In the genomic region with DNA sequence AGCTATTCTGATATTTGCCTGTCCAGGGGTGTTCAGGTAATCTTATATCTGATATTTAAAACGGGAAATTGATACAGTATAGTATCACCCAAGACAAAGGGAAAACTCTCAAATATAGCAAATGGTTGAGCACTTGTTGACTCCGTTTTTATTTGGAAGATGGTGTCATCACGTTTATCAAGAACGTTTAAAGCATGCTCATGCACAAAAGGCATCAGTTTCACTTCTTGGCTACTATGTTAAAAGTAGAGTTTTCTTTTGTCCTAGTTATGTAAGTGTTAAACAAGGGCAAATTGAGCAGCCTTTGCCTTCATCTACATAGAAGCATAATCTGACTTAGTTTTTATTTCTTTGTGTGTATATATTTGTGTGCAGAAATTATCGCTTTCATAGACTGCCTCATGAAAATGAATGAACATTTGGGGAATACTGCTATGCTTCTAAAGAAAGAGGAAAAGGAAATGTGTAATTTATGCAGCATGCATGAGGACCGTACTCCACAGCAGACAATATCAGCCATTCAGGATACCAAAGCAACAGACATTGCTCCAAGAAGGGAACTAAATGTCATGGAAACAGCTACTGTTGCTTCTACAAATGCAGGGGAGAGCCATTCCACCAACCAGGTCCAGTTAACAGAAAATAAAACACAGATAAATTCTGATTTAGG, we compare ENCODE assay signal across 18 mouse cellular contexts. TPM values are rescaled to one million over a fixed set of nuclear protein-coding genes. Genes with fewer than 3 reads are reported as not detected.
DNase-seq lines count a peak whose midpoint lies in the region; ATAC-seq and TF ChIP-seq lines count a peak whose summit lies in the region.
"Had no signal": no experiment of that assay in that cellular context is flagged by ENCODE, and none has a peak within 500 bp of the region (broad histone marks: within the 10 kb centered on the region; RNA-seq: fewer than 3 reads in every experiment).

Gene Dthd1 (plus strand): TSS at position 422 of the 670 bp plus-strand sequence.

- no peak for TF ChIP-seq POLR2A in brain, embryonic 14.5 days (IDR thresholded peaks at IDR 0.05; ENCODE audit: borderline replicate concordance, extremely low read depth, insufficient read depth, insufficient read length, poor library complexity, severe bottlenecking)

- TF ChIP-seq CTCF in layer of hippocampus, adult 2 months (conservative IDR thresholded peaks at IDR 0.05) = no peak
- TF ChIP-seq CTCF in brain, embryonic 14.5 days (IDR thresholded peaks at IDR 0.05; ENCODE audit: borderline replicate concordance, extremely low read depth, insufficient read depth, insufficient read length) = no peak

- no peaks in the 10 kb centered on the region for H3K27me3 ChIP-seq in hindbrain, embryonic 12.5 days
- no peaks in the 10 kb centered on the region for H3K27me3 ChIP-seq in midbrain, embryonic 15.5 days (replicated peaks)
- H3K27me3 ChIP-seq: liver, embryonic 15.5 days had no signal

- no peaks in the 10 kb centered on the region for H3K4me1 ChIP-seq in hindbrain, embryonic 12.5 days
- no peaks in the 10 kb centered on the region for H3K4me1 ChIP-seq in midbrain, embryonic 15.5 days
- H3K4me1 ChIP-seq: liver, embryonic 15.5 days had no signal

- H3K36me3 ChIP-seq in hindbrain, embryonic 12.5 days = no peaks in the 10 kb centered on the region
- H3K36me3 ChIP-seq in midbrain, embryonic 15.5 days (replicated peaks) = no peaks in the 10 kb centered on the region
- H3K36me3 ChIP-seq: liver, embryonic 15.5 days had no signal

- H3K27ac ChIP-seq in layer of hippocampus, adult 2 months = peak within 1 kb of the TSS; percentile 83
- H3K27ac ChIP-seq in hindbrain, embryonic 12.5 days = no peak within 1 kb of the TSS
- 0 out of 2 replicates have a peak within 1 kb of the TSS, but pooled peaks have one; percentile 32 for H3K27ac ChIP-seq in midbrain, embryonic 15.5 days
- H3K27ac ChIP-seq: liver, embryonic 15.5 days had no signal

- H3K4me3 ChIP-seq in layer of hippocampus, adult 2 months = no peak within 1 kb of the TSS
- H3K4me3 ChIP-seq in hindbrain, embryonic 12.5 days = no peak within 1 kb of the TSS
- no peak within 1 kb of the TSS for H3K4me3 ChIP-seq in midbrain, embryonic 15.5 days
- H3K4me3 ChIP-seq: liver, embryonic 15.5 days had no signal

- H3K4me2 ChIP-seq in hindbrain, embryonic 12.5 days (replicated peaks) = no peak within 1 kb of the TSS
- no peak within 1 kb of the TSS for H3K4me2 ChIP-seq in midbrain, embryonic 15.5 days
- H3K4me2 ChIP-seq: liver, embryonic 15.5 days had no signal

- 62% methylated on average over 6 of the region's 6 CpGs for WGBS in hindbrain, embryonic 12.5 days
- 59% methylated on average over 6 of the region's 6 CpGs for WGBS in midbrain, embryonic 15.5 days

- ATAC-seq in hindbrain, embryonic 12.5 days (ENCODE audit: low FRiP score) = peak; percentile 82
- peak; percentile 75 for ATAC-seq in midbrain, embryonic 15.5 days (replicated peaks)
- no peak for ATAC-seq in inflammation-experienced regulatory T-cells, adult 6 months
- ATAC-seq: CD4-positive, CD25-positive, alpha-beta regulatory T cell, adult 4 months; intestine, embryonic 16.5 days had no signal

- no peak within 1 kb of the TSS for H3K9ac ChIP-seq in hindbrain, embryonic 12.5 days
- no peak within 1 kb of the TSS for H3K9ac ChIP-seq in midbrain, embryonic 15.5 days
- H3K9ac ChIP-seq: liver, embryonic 15.5 days had no signal

- peak in 1 of 2 experiments; percentile 39 for DNase-seq in layer of hippocampus, adult 2 months (ENCODE audit: low spot score in 2 of 2)
- DNase-seq in layer of hippocampus, postnatal 25 days (ENCODE audit: extremely low spot score in 1 of 2, low spot score in 1 of 2) = no peak
- peak; percentile 53 for DNase-seq in brain, embryonic 14.5 days (ENCODE audit: low read depth)
- no peak for DNase-seq in cerebellum, adult 18-20 months
- DNase-seq: cerebellum, adult 8-10 months; kidney, postnatal 14 days; lung, postnatal 36 days; spleen, adult 18-20 months had no signal

- no peaks in the 10 kb centered on the region for H3K9me3 ChIP-seq in hindbrain, embryonic 12.5 days (replicated peaks)
- H3K9me3 ChIP-seq in midbrain, embryonic 15.5 days = no peaks in the 10 kb centered on the region
- H3K9me3 ChIP-seq: liver, embryonic 15.5 days had no signal

RNA-seq across cellular contexts. Expression of gene Dthd1, which starts in this region (rescaled TPM):
- total RNA-seq in layer of hippocampus, adult 2 months (2021) = under 1 TPM in 1 of 2 experiments, not detected in 1; 0.15 TPM
- under 1 TPM in 1 of 2 experiments, not detected in 1; 0.10 TPM for total RNA-seq in layer of hippocampus, postnatal 25 days (2021)
- polyA plus RNA-seq in brain, embryonic 14.5 days (2012; rRNA removed) = not detected in 2 replicates
- not detected in 2 replicates for polyA plus RNA-seq in hindbrain, embryonic 12.5 days (2016; fragmentation: Nextera tagmentation; extraction: Ambion mirVana)
- polyA plus RNA-seq in midbrain, embryonic 15.5 days (2015; fragmentation: Nextera tagmentation; extraction: Ambion mirVana) = not detected in 2 replicates
- polyA plus RNA-seq in inflammation-experienced regulatory T-cells, adult 6 months (2017; shearing (Covaris generic)) = not detected
- total RNA-seq: granulocyte monocyte progenitor cell, adult 5-6 weeks had no signal
- polyA plus RNA-seq: CD4-positive, CD25-positive, alpha-beta regulatory T cell, adult 4 months; embryonic facial prominence, embryonic 11.5 days; intestine, embryonic 16.5 days; limb, embryonic 11.5 days; liver, embryonic 15.5 days; urinary bladder, adult 2 months had no signal

Comparison
In these comparisons a context has a peak if more than half of its experiments do, and no peak if none do; other contexts are left out.
1. Peak in DNase-seq in brain, embryonic 14.5 days; RNA of the gene not detected or under 1 TPM.
2. Peak in ATAC-seq in hindbrain, embryonic 12.5 days; RNA of the gene not detected or under 1 TPM.
3. Peak in ATAC-seq and H3K27ac ChIP-seq in midbrain, embryonic 15.5 days; RNA of the gene not detected or under 1 TPM.